Mouse (Mus musculus): ENCODE data around the gene Gm17651. TPM values are rescaled to one million over a fixed set of nuclear protein-coding genes. Genes with fewer than 3 reads are reported as not detected.
A peak's percentile ranks its signal among the peaks of the same experiment; 100 is the strongest.

The Gm17651 gene
- polyA plus RNA-seq, 1 experiment from 2014 or later: not detected

GRCm38 (mm10) chr3:97667093-97667675, 7.3 kb downstream of the Gm17651 start:
- Histone ChIP-seq H3K36me3 (replicated peaks) (peaks cover 86% of the 10 kb centered on the region), H3K27me3 (replicated peaks; ENCODE audit: low read depth, poor library complexity, severe bottlenecking) (no peaks in the 10 kb centered on the region), H3K27ac (replicated peaks) (no peak overlapping the region), H3K4me1 (0 out of 2 replicates have a peak, but pooled peaks cover 4% of the 10 kb centered on the region), H3K4me3 (no peak overlapping the region), H3K9me3 (no peaks in the 10 kb centered on the region)
- DNase-seq (ENCODE audit: low spot score): no peak
- 74% methylated on average over 14 of the region's 14 CpGs for WGBS

- H3K27me3 ChIP-seq (replicated peaks; ENCODE audit: low read depth, poor library complexity, severe bottlenecking): no peaks in the 10 kb centered on the region
- WGBS: 84% methylated on average over 8 of the region's 8 CpGs
These were observed 8.3 kb downstream of the Gm17651 start for GRCm38 (mm10) chr3:97666154-97666553.

GRCm38 (mm10) chr3:97665525-97665924, 9.0 kb downstream of the Gm17651 start:
- 88% methylated on average over 9 of the region's 9 CpGs for WGBS
- H3K27me3 ChIP-seq (replicated peaks; ENCODE audit: low read depth, poor library complexity, severe bottlenecking): no peaks in the 10 kb centered on the region
- no peak overlapping the region for H3K4me3 ChIP-seq
- H3K36me3 ChIP-seq (replicated peaks): peaks cover 71% of the 10 kb centered on the region
- H3K4me1 ChIP-seq: 0 out of 2 replicates have a peak, but pooled peaks cover 4% of the 10 kb centered on the region
- DNase-seq (ENCODE audit: low spot score): no peak
- no peaks in the 10 kb centered on the region for H3K9me3 ChIP-seq
- H3K27ac ChIP-seq (replicated peaks): no peak overlapping the region

More at GRCm38 (mm10) chr3:97666154-97666553, 8.3 kb downstream of the Gm17651 start:
- no peak overlapping the region for H3K4me3 ChIP-seq
- H3K27ac ChIP-seq (replicated peaks): no peak overlapping the region
- peaks cover 78% of the 10 kb centered on the region for H3K36me3 ChIP-seq (replicated peaks)
- 0 out of 2 replicates have a peak, but pooled peaks cover 4% of the 10 kb centered on the region for H3K4me1 ChIP-seq
- no peaks in the 10 kb centered on the region for H3K9me3 ChIP-seq
- DNase-seq (ENCODE audit: low spot score): no peak

- H3K4me3 ChIP-seq: no peak overlapping the region
- WGBS: 76% methylated on average over 8 of the region's 8 CpGs
- H3K27me3 ChIP-seq (replicated peaks; ENCODE audit: low read depth, poor library complexity, severe bottlenecking): no peaks in the 10 kb centered on the region
- H3K27ac ChIP-seq (replicated peaks): no peak overlapping the region
- no peak for DNase-seq (ENCODE audit: low spot score)
- no peaks in the 10 kb centered on the region for H3K9me3 ChIP-seq
- H3K36me3 ChIP-seq (replicated peaks): peaks cover 32% of the 10 kb centered on the region
- H3K4me1 ChIP-seq: peaks cover 19% of the 10 kb centered on the region
These were observed 13.3 kb downstream of the Gm17651 start for GRCm38 (mm10) chr3:97661206-97661605.

GRCm38 (mm10) chr3:97659746-97660145, 14.7 kb downstream of the Gm17651 start:
- no peak for DNase-seq (ENCODE audit: low spot score)
- H3K9me3 ChIP-seq: no peaks in the 10 kb centered on the region
- no peaks in the 10 kb centered on the region for H3K27me3 ChIP-seq (replicated peaks; ENCODE audit: low read depth, poor library complexity, severe bottlenecking)
- H3K27ac ChIP-seq (replicated peaks): no peak overlapping the region
- 93% methylated on average over 7 of the region's 7 CpGs for WGBS
- H3K4me1 ChIP-seq: peaks cover 19% of the 10 kb centered on the region
- H3K4me3 ChIP-seq: peak overlapping the region; percentile 87; the same call in 1 of the 2 replicates
- peaks cover 26% of the 10 kb centered on the region for H3K36me3 ChIP-seq (replicated peaks)

GRCm38 (mm10) chr3:97658426-97659193, 15.9 kb downstream of the Gm17651 start:
- DNase-seq (ENCODE audit: low spot score): no peak
- peak overlapping the region; percentile 91 for H3K27ac ChIP-seq (replicated peaks)
- 1% methylated on average over 50 of the region's 50 CpGs for WGBS

GRCm38 (mm10) chr3:97657655-97658411, 16.7 kb downstream of the Gm17651 start, which contains the start of gene Prkab2:
Prkab2 (plus strand) TSS chr3:97658193.
- peak; percentile 100 for DNase-seq (ENCODE audit: low spot score)
- Histone ChIP-seq H3K36me3 (replicated peaks) (peaks cover 8% of the 10 kb centered on the region), H3K27ac (replicated peaks) (peak within 1 kb of the TSS; percentile 91), H3K27me3 (replicated peaks; ENCODE audit: low read depth, poor library complexity, severe bottlenecking) (no peaks in the 10 kb centered on the region), H3K9me3 (no peaks in the 10 kb centered on the region), H3K4me3 (peak within 1 kb of the TSS; percentile 87), H3K4me1 (peaks cover 19% of the 10 kb centered on the region)
- 3% methylated on average over 51 of the region's 51 CpGs for WGBS

More at GRCm38 (mm10) chr3:97658426-97659193, 15.9 kb downstream of the Gm17651 start:
- H3K4me1 ChIP-seq: peaks cover 19% of the 10 kb centered on the region
- no peaks in the 10 kb centered on the region for H3K9me3 ChIP-seq
- no peaks in the 10 kb centered on the region for H3K27me3 ChIP-seq (replicated peaks; ENCODE audit: low read depth, poor library complexity, severe bottlenecking)
- H3K4me3 ChIP-seq: peak overlapping the region; percentile 87
- H3K36me3 ChIP-seq (replicated peaks): peaks cover 14% of the 10 kb centered on the region

GRCm38 (mm10) chr3:97654901-97655300, 19.6 kb downstream of the Gm17651 start:
- WGBS: 80% methylated on average over 8 of the region's 8 CpGs
- DNase-seq (ENCODE audit: low spot score): peak; percentile 21
- no peak overlapping the region for H3K4me3 ChIP-seq

GRCm38 (mm10) chr3:97653781-97654180, 20.7 kb downstream of the Gm17651 start:
- Histone ChIP-seq H3K4me1 (peaks cover 6% of the 10 kb centered on the region), H3K9me3 (no peaks in the 10 kb centered on the region), H3K27me3 (replicated peaks; ENCODE audit: low read depth, poor library complexity, severe bottlenecking) (no peaks in the 10 kb centered on the region), H3K27ac (replicated peaks) (no peak overlapping the region), H3K36me3 (replicated peaks) (no peaks in the 10 kb centered on the region), H3K4me3 (no peak overlapping the region)
- WGBS: 92% methylated on average over 5 of the region's 5 CpGs
- no peak for DNase-seq (ENCODE audit: low spot score)

More at GRCm38 (mm10) chr3:97654901-97655300, 19.6 kb downstream of the Gm17651 start:
- H3K27ac ChIP-seq (replicated peaks): no peak overlapping the region
- H3K27me3 ChIP-seq (replicated peaks; ENCODE audit: low read depth, poor library complexity, severe bottlenecking): no peaks in the 10 kb centered on the region
- peaks cover 17% of the 10 kb centered on the region for H3K4me1 ChIP-seq
- no peaks in the 10 kb centered on the region for H3K9me3 ChIP-seq
- H3K36me3 ChIP-seq (replicated peaks): no peaks in the 10 kb centered on the region

- no peaks in the 10 kb centered on the region for H3K27me3 ChIP-seq (replicated peaks; ENCODE audit: low read depth, poor library complexity, severe bottlenecking)
- no peaks in the 10 kb centered on the region for H3K36me3 ChIP-seq (replicated peaks)
- H3K4me1 ChIP-seq: no peaks in the 10 kb centered on the region
- no peaks in the 10 kb centered on the region for H3K9me3 ChIP-seq
- H3K4me3 ChIP-seq: no peak overlapping the region
- DNase-seq (ENCODE audit: low spot score): no peak
- no peak overlapping the region for H3K27ac ChIP-seq (replicated peaks)
- 86% methylated on average over 10 of the region's 10 CpGs for WGBS
These were observed 22.9 kb downstream of the Gm17651 start for GRCm38 (mm10) chr3:97651604-97652003.

GRCm38 (mm10) chr3:97649469-97649868, 25.0 kb downstream of the Gm17651 start:
- DNase-seq (ENCODE audit: low spot score): no peak
- Histone ChIP-seq H3K36me3 (replicated peaks) (no peaks in the 10 kb centered on the region), H3K9me3 (no peaks in the 10 kb centered on the region), H3K27me3 (replicated peaks; ENCODE audit: low read depth, poor library complexity, severe bottlenecking) (no peaks in the 10 kb centered on the region), H3K4me1 (no peaks in the 10 kb centered on the region), H3K27ac (replicated peaks) (no peak overlapping the region), H3K4me3 (no peak overlapping the region)
- WGBS: 84% methylated on average over 6 of the region's 6 CpGs

GRCm38 (mm10) chr3:97649022-97649421, 25.5 kb downstream of the Gm17651 start:
- H3K36me3 ChIP-seq (replicated peaks): no peaks in the 10 kb centered on the region
- 86% methylated on average over 3 of the region's 3 CpGs for WGBS
- no peaks in the 10 kb centered on the region for H3K9me3 ChIP-seq
- no peaks in the 10 kb centered on the region for H3K27me3 ChIP-seq (replicated peaks; ENCODE audit: low read depth, poor library complexity, severe bottlenecking)
- no peak overlapping the region for H3K4me3 ChIP-seq
- no peak for DNase-seq (ENCODE audit: low spot score)
- H3K27ac ChIP-seq (replicated peaks): no peak overlapping the region
- no peaks in the 10 kb centered on the region for H3K4me1 ChIP-seq
